12 mouse cellular contexts compared by ENCODE assay signal in the genomic region with DNA sequence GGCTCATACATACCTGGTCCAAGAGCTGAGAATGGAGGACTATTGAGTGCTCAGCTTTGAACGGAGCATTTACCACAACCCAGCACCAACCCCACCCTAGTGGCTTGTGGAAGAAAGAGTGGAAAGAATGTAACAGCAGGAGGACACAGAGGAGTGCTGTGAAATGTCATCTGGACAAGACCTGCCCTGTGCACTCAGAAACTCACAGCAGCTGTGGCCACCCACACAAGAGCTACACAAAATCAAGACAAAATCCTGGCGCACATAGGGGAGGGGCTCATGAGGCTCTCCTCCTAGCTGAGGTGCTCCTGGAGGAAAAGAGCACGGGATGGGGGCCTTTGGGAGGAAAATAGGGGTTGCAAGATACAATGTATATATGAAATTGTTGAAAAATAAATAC.
"Had no signal": no experiment of that assay in that cellular context is flagged by ENCODE, and none has a peak within 500 bp of the region (broad histone marks: within the 10 kb centered on the region; RNA-seq: fewer than 3 reads in every experiment).

No protein-coding gene starts in this region.

- H3K27ac ChIP-seq: kidney, postnatal 0 days; layer of hippocampus, adult 2 months; macrophage; midbrain, embryonic 12.5 days; midbrain, embryonic 15.5 days had no signal

- DNase-seq: kidney, adult 2 months; kidney, postnatal 25 days; layer of hippocampus, adult 9-11 months; lung, embryonic 14.5 days; thymus, postnatal 25 days had no signal

- H3K27me3 ChIP-seq: midbrain, embryonic 12.5 days; midbrain, embryonic 15.5 days had no signal

- H3K36me3 ChIP-seq: midbrain, embryonic 12.5 days; midbrain, embryonic 15.5 days had no signal

- H3K4me3 ChIP-seq: layer of hippocampus, adult 2 months; midbrain, embryonic 12.5 days; midbrain, embryonic 15.5 days had no signal

- H3K4me2 ChIP-seq: lung, embryonic 14.5 days; midbrain, embryonic 12.5 days; midbrain, embryonic 15.5 days had no signal

- ATAC-seq: intestine, postnatal 0 days; lung, postnatal 0 days; midbrain, embryonic 15.5 days had no signal

- H3K4me1 ChIP-seq: midbrain, embryonic 12.5 days; midbrain, embryonic 15.5 days had no signal

- H3K9ac ChIP-seq: lung, embryonic 14.5 days; midbrain, embryonic 12.5 days; midbrain, embryonic 15.5 days had no signal

- H3K9me3 ChIP-seq: midbrain, embryonic 12.5 days; midbrain, embryonic 15.5 days had no signal
